Mouse (Mus musculus): ENCODE measurements around the gene Nkap. TPM values are rescaled to one million over a fixed set of nuclear protein-coding genes. Genes with fewer than 3 reads are reported as not detected.
"Not testable (repeated sequence)": the region's sequence is repeated elsewhere in the genome, so short reads cannot be mapped to it uniquely, and the experiment has no call there.

The Nkap gene
- total RNA-seq (2014; rRNA removed; ENCODE audit: low replicate concordance) = 8.1 and 13.8 TPM in 2 replicates
- polyA plus RNA-seq (2015; fragmentation: Nextera tagmentation; extraction: Ambion mirVana) = 8.2 and 9.2 TPM in 2 replicates

GRCm38 (mm10) chrX:37126671-37127358 is at the start of gene Nkap:
TSS of gene Nkap (plus strand) at chrX:37126795.
- ATAC-seq (ENCODE audit: insufficient read depth, low read depth) = peak; percentile 82
- 4% methylated on average over 54 of the region's 58 CpGs for WGBS
- H3K4me3 ChIP-seq (ENCODE audit: low read depth, low read length) = peak within 1 kb of the TSS; percentile 82

DNA sequence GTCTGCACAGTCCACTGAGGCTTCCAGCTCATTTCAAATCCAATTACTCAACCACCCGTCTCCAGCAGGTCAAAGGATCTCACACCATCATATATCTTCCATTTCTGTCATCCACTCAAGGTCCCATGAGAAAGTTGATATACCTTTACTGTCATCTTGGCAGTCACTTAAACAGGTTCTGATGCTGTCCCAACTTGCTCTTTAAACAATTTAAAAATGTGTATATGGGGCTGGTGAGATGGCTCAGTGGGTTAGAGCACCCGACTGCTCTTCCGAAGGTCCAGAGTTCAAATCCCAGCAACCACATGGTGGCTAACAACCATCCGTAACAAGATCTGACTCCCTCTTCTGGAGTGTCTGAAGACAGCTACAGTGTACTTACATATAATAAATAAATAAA is 46.2 kb upstream of the Nkap start:
- not testable (repeated sequence) for H3K4me2 ChIP-seq (ENCODE audit: low read depth, low read length); H3K4me1 ChIP-seq (ENCODE audit: control insufficient read depth, insufficient read depth); DNase-seq (ENCODE audit: low spot score); H3K4me3 ChIP-seq (ENCODE audit: low read depth, low read length); H3K36me3 ChIP-seq (replicated peaks; ENCODE audit: control insufficient read depth, insufficient read depth, low read length); ATAC-seq (ENCODE audit: insufficient read depth, low read depth); H3K9ac ChIP-seq (replicated peaks; ENCODE audit: low read depth, low read length); H3K27ac ChIP-seq (ENCODE audit: low read depth); H3K9me3 ChIP-seq (replicated peaks; ENCODE audit: control insufficient read depth, low read length); H3K27me3 ChIP-seq (ENCODE audit: control insufficient read depth, insufficient read depth, low read length)
- WGBS = 76% methylated on average over 3 of the region's 4 CpGs

More at GRCm38 (mm10) chrX:37126671-37127358, at the start of gene Nkap:
- Histone ChIP-seq H3K9ac (replicated peaks; ENCODE audit: low read depth, low read length) (peak within 1 kb of the TSS; percentile 87), H3K9me3 (replicated peaks; ENCODE audit: control insufficient read depth, low read length) (no peaks in the 10 kb centered on the region), H3K4me1 (ENCODE audit: control insufficient read depth, insufficient read depth) (peaks cover 5% of the 10 kb centered on the region; the same call in 1 of the 2 replicates), H3K27ac (ENCODE audit: low read depth) (peak within 1 kb of the TSS; percentile 73), H3K27me3 (ENCODE audit: control insufficient read depth, insufficient read depth, low read length) (no peaks in the 10 kb centered on the region), H3K4me2 (ENCODE audit: low read depth, low read length) (peak within 1 kb of the TSS; percentile 57), H3K36me3 (replicated peaks; ENCODE audit: control insufficient read depth, insufficient read depth, low read length) (no peaks in the 10 kb centered on the region)
- peak; percentile 50 for DNase-seq (ENCODE audit: low spot score)
- TF ChIP-seq CTCF (IDR thresholded peaks at IDR 0.05; ENCODE audit: low read depth) (no peak), EP300 (IDR thresholded peaks at IDR 0.05; ENCODE audit: low read depth) (no peak)

DNA sequence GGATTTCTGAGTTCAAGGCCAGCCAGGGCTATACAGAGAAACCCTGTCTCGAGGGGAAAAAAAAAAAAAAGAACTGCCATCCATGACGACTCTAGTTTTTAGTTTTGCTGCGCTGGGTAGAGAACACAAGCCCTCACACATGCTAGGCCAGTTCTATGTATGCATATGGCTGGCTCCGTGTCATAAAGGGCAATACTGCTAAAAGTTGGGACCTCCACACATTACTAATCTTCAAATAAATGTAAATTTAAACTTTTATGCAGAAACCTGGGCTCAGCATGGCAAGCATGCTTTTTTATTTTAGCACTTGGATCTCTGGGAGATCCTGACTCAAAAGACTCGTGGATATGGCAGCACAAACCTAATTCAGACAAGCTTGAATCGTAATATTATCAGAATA is 45.4 kb upstream of the Nkap start:
- peaks cover 10% of the 10 kb centered on the region; the same call in 1 of the 2 replicates for H3K36me3 ChIP-seq (replicated peaks; ENCODE audit: control insufficient read depth, insufficient read depth, low read length)
- H3K27me3 ChIP-seq (ENCODE audit: control insufficient read depth, insufficient read depth, low read length) = no peaks in the 10 kb centered on the region
- ATAC-seq (ENCODE audit: insufficient read depth, low read depth) (no peak), DNase-seq (ENCODE audit: low spot score) (no peak)
- H3K9me3 ChIP-seq (replicated peaks; ENCODE audit: control insufficient read depth, low read length) = no peaks in the 10 kb centered on the region
- H3K27ac ChIP-seq (ENCODE audit: low read depth) = no peak overlapping the region
- no peak overlapping the region for H3K4me3 ChIP-seq (ENCODE audit: low read depth, low read length)
- no peaks in the 10 kb centered on the region; the same call in 1 of the 2 replicates for H3K4me1 ChIP-seq (ENCODE audit: control insufficient read depth, insufficient read depth)
- no peak overlapping the region for H3K9ac ChIP-seq (replicated peaks; ENCODE audit: low read depth, low read length)
- TF ChIP-seq EP300 (IDR thresholded peaks at IDR 0.05; ENCODE audit: low read depth) (no peak), CTCF (IDR thresholded peaks at IDR 0.05; ENCODE audit: low read depth) (no peak)
- WGBS = 50% methylated on average over 6 of the region's 6 CpGs
- H3K4me2 ChIP-seq (ENCODE audit: low read depth, low read length) = no peak overlapping the region

DNA sequence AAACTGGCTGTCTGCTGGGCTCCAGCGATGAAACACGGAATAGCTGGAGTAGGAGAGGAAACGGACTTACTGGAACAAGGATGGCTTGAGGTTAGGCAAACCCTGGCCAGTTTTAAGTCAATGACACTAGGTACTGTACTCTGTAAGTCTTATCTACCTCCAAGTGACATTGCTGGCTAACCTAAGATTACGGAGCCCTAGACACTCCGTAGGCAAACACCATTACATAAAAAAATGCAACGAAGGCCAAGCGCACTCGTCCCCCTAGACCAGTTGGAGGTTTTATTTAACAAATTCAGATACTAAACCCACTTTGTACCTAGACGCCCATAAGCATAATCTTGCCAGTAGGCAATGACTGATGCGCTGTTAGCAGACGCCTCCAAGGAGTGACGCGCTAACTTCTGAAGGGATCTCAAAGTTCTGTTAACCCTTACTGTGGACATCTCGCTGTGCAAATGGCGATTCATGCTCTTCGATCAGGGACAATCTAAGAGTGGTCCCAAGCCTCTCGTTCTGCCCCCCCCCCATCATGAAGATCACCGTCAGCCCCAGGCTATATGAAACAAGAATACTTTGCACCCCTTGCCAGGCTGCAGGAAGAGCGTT is 42.2 kb upstream of the Nkap start:
- Histone ChIP-seq H3K9ac (replicated peaks; ENCODE audit: low read depth, low read length) (peak overlapping the region; percentile 73), H3K4me2 (ENCODE audit: low read depth, low read length) (peak overlapping the region; percentile 70), H3K27me3 (ENCODE audit: control insufficient read depth, insufficient read depth, low read length) (no peaks in the 10 kb centered on the region), H3K4me3 (ENCODE audit: low read depth, low read length) (peak overlapping the region; percentile 68), H3K36me3 (replicated peaks; ENCODE audit: control insufficient read depth, insufficient read depth, low read length) (peaks cover 10% of the 10 kb centered on the region; the same call in 1 of the 2 replicates), H3K9me3 (replicated peaks; ENCODE audit: control insufficient read depth, low read length) (no peaks in the 10 kb centered on the region), H3K27ac (ENCODE audit: low read depth) (peak overlapping the region; percentile 80), H3K4me1 (ENCODE audit: control insufficient read depth, insufficient read depth) (no peaks in the 10 kb centered on the region; the same call in 1 of the 2 replicates)
- DNase-seq (ENCODE audit: low spot score) (no peak), ATAC-seq (ENCODE audit: insufficient read depth, low read depth) (no peak)
- WGBS = 13% methylated on average over 19 of the region's 19 CpGs
- no peak for TF ChIP-seq CTCF (IDR thresholded peaks at IDR 0.05; ENCODE audit: low read depth)
- TF ChIP-seq EP300 (IDR thresholded peaks at IDR 0.05; ENCODE audit: low read depth) = no peak

DNA sequence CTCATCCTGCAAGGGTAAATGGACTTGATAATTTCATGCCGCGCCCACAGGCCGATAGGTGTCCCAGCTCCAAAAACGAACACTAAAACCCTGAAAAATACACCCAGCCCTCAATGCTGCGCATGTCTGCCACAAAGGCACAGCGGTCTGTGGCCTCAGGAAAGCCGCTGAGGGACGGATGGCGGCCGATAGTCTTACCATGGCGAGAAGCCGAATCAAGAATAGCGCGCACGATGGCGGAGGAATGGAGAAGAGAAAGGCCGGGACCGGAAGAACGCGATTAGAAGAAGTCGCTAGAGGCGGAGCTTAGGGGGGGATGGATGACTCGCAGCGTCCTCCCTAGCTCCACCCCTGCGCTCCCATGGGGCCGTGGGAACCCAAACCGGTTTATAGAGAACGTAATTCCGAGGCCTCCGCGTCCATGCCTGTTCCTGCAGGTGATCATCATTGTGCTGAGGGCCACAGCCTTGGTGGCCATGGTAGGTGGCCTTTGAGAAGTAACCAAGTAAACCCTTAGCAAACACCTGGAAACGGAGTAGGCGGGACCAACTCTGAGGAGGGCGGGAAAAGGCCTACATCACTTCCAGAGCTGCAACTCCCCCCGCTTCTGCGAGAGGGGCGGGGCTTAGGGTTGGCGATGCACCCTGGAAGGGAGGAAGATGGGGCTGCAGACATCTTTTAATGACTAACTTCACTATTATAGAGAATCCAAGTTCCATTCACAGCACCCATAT is 41.5 kb upstream of the Nkap start, which contains the start of gene Rpl39:
TSS of gene Rpl39 (minus strand) at position 476 of the 734 bp plus-strand sequence.
- peak within 1 kb of the TSS; percentile 70 for H3K4me2 ChIP-seq (ENCODE audit: low read depth, low read length)
- peak within 1 kb of the TSS; percentile 73 for H3K9ac ChIP-seq (replicated peaks; ENCODE audit: low read depth, low read length)
- no peaks in the 10 kb centered on the region for H3K9me3 ChIP-seq (replicated peaks; ENCODE audit: control insufficient read depth, low read length)
- no peaks in the 10 kb centered on the region; the same call in 1 of the 2 replicates for H3K4me1 ChIP-seq (ENCODE audit: control insufficient read depth, insufficient read depth)
- no peaks in the 10 kb centered on the region for H3K27me3 ChIP-seq (ENCODE audit: control insufficient read depth, insufficient read depth, low read length)
- WGBS = 18% methylated on average over 38 of the region's 38 CpGs
- H3K36me3 ChIP-seq (replicated peaks; ENCODE audit: control insufficient read depth, insufficient read depth, low read length) = peaks cover 10% of the 10 kb centered on the region; the same call in 1 of the 2 replicates
- peak within 1 kb of the TSS; percentile 68 for H3K4me3 ChIP-seq (ENCODE audit: low read depth, low read length)
- peak; percentile 96 for ATAC-seq (ENCODE audit: insufficient read depth, low read depth)
- DNase-seq (ENCODE audit: low spot score) = peak; percentile 81
- H3K27ac ChIP-seq (ENCODE audit: low read depth) = peak within 1 kb of the TSS; percentile 80
- TF ChIP-seq EP300 (IDR thresholded peaks at IDR 0.05; ENCODE audit: low read depth) (no peak), CTCF (IDR thresholded peaks at IDR 0.05; ENCODE audit: low read depth) (0 out of 2 replicates have a peak, but pooled peaks have one; percentile 3)

All from heart, postnatal 0 days (tissue).